Mouse (Mus musculus) megakaryocyte, adult 5-6 weeks (primary cell): Measurements from ENCODE around the gene Col19a1. TPM values are rescaled to one million over a fixed set of nuclear protein-coding genes. Genes with fewer than 3 reads are reported as not detected.
"Not testable (repeated sequence)": the region's sequence is repeated elsewhere in the genome, so short reads cannot be mapped to it uniquely, and the experiment has no call there.

Experiments
- ATAC-seq: 2 replicates; pipeline ENCODE4 v1.8.0; 2016; ENCODE audit warnings: mild to moderate bottlenecking, inconsistent platforms; ENCODE audit not compliant: poor library complexity, severe bottlenecking
- total RNA-seq, 2 experiments: library from RNA; stranded (forward) in 1 of 2; stranded (reverse) in 1 of 2; fragments of 153-499, 151-499 nt in 1 of 2; fragments of 221-1000, 200-1000 nt in 1 of 2; gene quantifications; 2 replicates each; pipeline versions ENCODE4 v1.2.3 to v1.2.4; 2015 to 2017

The Col19a1 gene
- total RNA-seq (2015): 0.07 and 0.13 TPM in 2 replicates
- total RNA-seq (2017): 0.16 TPM in 1 of 2 replicates, not detected in the other

- no peak for ATAC-seq
These were observed at the start of gene Col19a1 for GRCm38 (mm10) chr1:24587141-24587541. Gene Col19a1, minus strand, starts transcription at chr1:24587472.

GRCm38 (mm10) chr1:24633553-24634132, 46.4 kb upstream of the Col19a1 start:
- ATAC-seq: no peak

GRCm38 (mm10) chr1:24612556-24612955, 25.3 kb upstream of the Col19a1 start:
- ATAC-seq: not testable (repeated sequence)

GRCm38 (mm10) chr1:24595096-24595495, 7.8 kb upstream of the Col19a1 start:
- ATAC-seq: no peak

GRCm38 (mm10) chr1:24586370-24587140, 717 bp downstream of the Col19a1 start:
- ATAC-seq: no peak

- ATAC-seq: peak; percentile 84
These were observed 14.7 kb downstream of the Col19a1 start for GRCm38 (mm10) chr1:24572602-24573001.

- no peak for ATAC-seq
These were observed 23.2 kb downstream of the Col19a1 start for GRCm38 (mm10) chr1:24564113-24564512.

- ATAC-seq: no peak
These were observed 29.3 kb downstream of the Col19a1 start for GRCm38 (mm10) chr1:24558005-24558404.

GRCm38 (mm10) chr1:24553462-24553861, 33.8 kb downstream of the Col19a1 start:
- ATAC-seq: peak; percentile 57

GRCm38 (mm10) chr1:24550560-24551280, 36.6 kb downstream of the Col19a1 start:
- ATAC-seq: peak; percentile 71

- ATAC-seq: no peak
These were observed 37.2 kb downstream of the Col19a1 start for GRCm38 (mm10) chr1:24550031-24550430.

- ATAC-seq: no peak
These were observed 38.2 kb downstream of the Col19a1 start for GRCm38 (mm10) chr1:24549050-24549449.

- ATAC-seq: no peak
These were observed 39.7 kb downstream of the Col19a1 start for GRCm38 (mm10) chr1:24547574-24547973.

- no peak for ATAC-seq
These were observed 47.4 kb downstream of the Col19a1 start for GRCm38 (mm10) chr1:24539852-24540251.

- no peak for ATAC-seq
These were observed 60.1 kb downstream of the Col19a1 start for GRCm38 (mm10) chr1:24527194-24527593.

- no peak for ATAC-seq
These were observed 69.8 kb downstream of the Col19a1 start for GRCm38 (mm10) chr1:24517462-24517861.

GRCm38 (mm10) chr1:24515341-24515740, 71.9 kb downstream of the Col19a1 start:
- no peak for ATAC-seq

GRCm38 (mm10) chr1:24511536-24511935, 75.7 kb downstream of the Col19a1 start:
- ATAC-seq: no peak

- no peak for ATAC-seq
These were observed 91.9 kb downstream of the Col19a1 start for GRCm38 (mm10) chr1:24495400-24495799.

- ATAC-seq: no peak
These were observed 103.1 kb downstream of the Col19a1 start for GRCm38 (mm10) chr1:24484161-24484560.

- no peak for ATAC-seq
These were observed 116.1 kb downstream of the Col19a1 start for GRCm38 (mm10) chr1:24471096-24471710.
